Mouse (Mus musculus): ENCODE data around the gene Cycs.
"Not testable (repeated sequence)": the region's sequence is repeated elsewhere in the genome, so short reads cannot be mapped to it uniquely, and the experiment has no call there.

The Cycs gene

DNA sequence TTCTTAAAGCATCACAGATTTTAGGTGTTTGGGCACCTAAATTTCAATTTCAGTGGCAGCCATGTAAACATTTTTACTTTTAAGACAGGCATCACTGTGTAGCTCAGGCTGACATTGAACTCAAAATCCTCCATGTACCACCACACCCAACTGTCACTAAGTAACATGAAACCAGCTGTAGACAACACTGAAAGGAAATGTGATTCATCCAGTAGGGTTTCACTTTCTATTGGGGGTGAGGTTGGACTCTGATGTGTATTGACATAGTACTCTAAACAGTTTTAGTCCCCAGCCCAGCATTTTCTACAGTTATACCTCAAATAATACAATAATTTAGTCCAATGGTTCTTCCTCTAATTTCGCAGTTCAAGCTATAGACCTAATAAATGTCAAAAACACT lies 5.6 kb downstream of the Cycs start:
- Histone ChIP-seq H3K27me3 (ENCODE audit: control insufficient read depth, insufficient read depth, low read length, poor library complexity, severe bottlenecking) (no peaks in the 10 kb centered on the region), H3K36me3 (ENCODE audit: control insufficient read depth, insufficient read depth, low read length, poor library complexity, severe bottlenecking) (no peaks in the 10 kb centered on the region; the same call in 1 of the 2 replicates)
- peak; percentile 35 for DNase-seq (ENCODE audit: low read depth, low spot score)

- no peaks in the 10 kb centered on the region for H3K27me3 ChIP-seq (ENCODE audit: control insufficient read depth, insufficient read depth, low read length, poor library complexity, severe bottlenecking)
- DNase-seq (ENCODE audit: low read depth, low spot score) = no peak
- no peaks in the 10 kb centered on the region; the same call in 1 of the 2 replicates for H3K36me3 ChIP-seq (ENCODE audit: control insufficient read depth, insufficient read depth, low read length, poor library complexity, severe bottlenecking)
Observed at GRCm38 (mm10) chr6:50558877-50559276, 7.5 kb downstream of the Cycs start.

GRCm38 (mm10) chr6:50557566-50557965 lies 8.8 kb downstream of the Cycs start:
- H3K36me3 ChIP-seq (ENCODE audit: control insufficient read depth, insufficient read depth, low read length, poor library complexity, severe bottlenecking) = no peaks in the 10 kb centered on the region
- no peak for DNase-seq (ENCODE audit: low read depth, low spot score)

DNA sequence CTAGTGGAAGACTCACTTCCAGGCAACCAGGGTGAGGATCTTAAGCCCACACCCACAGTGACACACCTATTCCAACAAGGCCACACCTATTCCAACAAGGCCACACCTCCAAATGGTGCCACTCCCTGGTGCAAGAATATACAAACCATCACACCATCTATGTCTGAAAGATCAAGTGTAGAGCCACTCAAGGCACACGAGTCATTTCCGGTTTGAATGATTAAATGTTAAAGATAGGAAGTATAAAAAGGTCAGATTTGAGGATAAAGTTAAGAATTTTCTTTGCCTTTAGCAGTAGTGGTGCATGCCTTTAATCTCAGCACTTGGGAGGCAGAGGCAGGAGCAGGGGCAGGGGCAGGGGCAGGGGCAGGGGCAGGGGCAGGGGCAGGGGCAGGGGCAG lies 12.1 kb downstream of the Cycs start:
- DNase-seq (ENCODE audit: low read depth, low spot score); H3K27me3 ChIP-seq (ENCODE audit: control insufficient read depth, insufficient read depth, low read length, poor library complexity, severe bottlenecking); H3K36me3 ChIP-seq (ENCODE audit: control insufficient read depth, insufficient read depth, low read length, poor library complexity, severe bottlenecking): not testable (repeated sequence)

More at GRCm38 (mm10) chr6:50557566-50557965, 8.8 kb downstream of the Cycs start:
- H3K27me3 ChIP-seq (ENCODE audit: control insufficient read depth, insufficient read depth, low read length, poor library complexity, severe bottlenecking) = no peaks in the 10 kb centered on the region

DNA sequence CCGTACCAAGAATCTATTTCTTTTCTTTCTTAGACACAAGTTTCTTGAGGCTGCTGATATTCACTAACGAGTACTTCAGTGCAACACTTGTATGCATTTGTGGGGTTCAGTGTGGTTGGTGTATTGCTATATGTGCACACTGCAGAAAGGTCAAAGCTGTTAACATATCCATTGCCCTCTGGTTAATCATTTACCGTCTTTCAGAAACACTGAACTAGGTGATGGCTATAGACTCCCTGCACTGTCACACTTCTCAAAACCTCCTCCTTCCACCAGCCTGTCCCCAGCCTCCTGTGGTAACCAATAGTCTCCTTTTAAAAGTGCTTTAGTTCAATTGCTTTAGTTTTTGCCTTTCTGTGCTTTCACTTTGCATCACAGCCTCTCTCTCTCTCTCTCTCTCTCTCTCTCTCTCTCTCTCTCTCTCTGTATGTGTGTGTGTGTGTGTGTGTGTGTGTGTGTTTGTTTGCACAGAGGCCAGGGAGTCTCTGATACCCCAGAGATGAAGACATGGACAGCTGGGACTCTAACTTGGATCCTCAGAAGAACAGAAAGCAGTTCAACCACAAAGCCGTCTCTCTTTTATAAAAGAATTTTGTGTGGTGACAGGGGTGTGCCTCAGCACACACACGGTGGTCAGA lies 13.3 kb downstream of the Cycs start:
- Histone ChIP-seq H3K36me3 (ENCODE audit: control insufficient read depth, insufficient read depth, low read length, poor library complexity, severe bottlenecking) (no peaks in the 10 kb centered on the region), H3K27me3 (ENCODE audit: control insufficient read depth, insufficient read depth, low read length, poor library complexity, severe bottlenecking) (no peaks in the 10 kb centered on the region)
- no peak for DNase-seq (ENCODE audit: low read depth, low spot score)

DNA sequence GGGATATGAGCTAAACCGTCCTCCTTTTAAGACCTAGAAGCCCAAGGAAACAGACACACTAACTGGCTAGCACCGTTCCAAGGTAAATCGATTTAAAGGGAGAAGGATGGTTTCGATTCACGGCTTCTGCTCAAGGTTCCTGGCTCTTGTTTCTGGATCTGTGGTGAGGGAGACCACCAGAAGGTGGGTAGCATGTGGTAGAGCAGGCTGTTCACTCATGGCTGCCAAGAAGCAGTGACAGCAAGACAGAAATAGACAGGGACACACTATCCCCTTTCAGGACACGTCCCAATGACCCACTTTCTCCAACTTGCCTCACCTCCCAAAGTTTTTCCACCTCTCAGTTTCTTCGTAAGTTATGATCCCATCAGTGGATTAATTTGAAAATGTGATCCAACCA lies 16.5 kb downstream of the Cycs start:
- H3K36me3 ChIP-seq (ENCODE audit: control insufficient read depth, insufficient read depth, low read length, poor library complexity, severe bottlenecking) = no peaks in the 10 kb centered on the region
- DNase-seq (ENCODE audit: low read depth, low spot score) = no peak
- H3K27me3 ChIP-seq (ENCODE audit: control insufficient read depth, insufficient read depth, low read length, poor library complexity, severe bottlenecking) = no peaks in the 10 kb centered on the region

- H3K27me3 ChIP-seq (ENCODE audit: control insufficient read depth, insufficient read depth, low read length, poor library complexity, severe bottlenecking) = no peaks in the 10 kb centered on the region
- DNase-seq (ENCODE audit: low read depth, low spot score) = no peak
- H3K36me3 ChIP-seq (ENCODE audit: control insufficient read depth, insufficient read depth, low read length, poor library complexity, severe bottlenecking) = no peaks in the 10 kb centered on the region
Observed at GRCm38 (mm10) chr6:50549051-50549450, 17.3 kb downstream of the Cycs start.

GRCm38 (mm10) chr6:50545412-50546043 lies 20.8 kb downstream of the Cycs start:
- Histone ChIP-seq H3K36me3 (ENCODE audit: control insufficient read depth, insufficient read depth, low read length, poor library complexity, severe bottlenecking) (no peaks in the 10 kb centered on the region), H3K27me3 (ENCODE audit: control insufficient read depth, insufficient read depth, low read length, poor library complexity, severe bottlenecking) (no peaks in the 10 kb centered on the region)
- DNase-seq (ENCODE audit: low read depth, low spot score) = peak; percentile 63

DNA sequence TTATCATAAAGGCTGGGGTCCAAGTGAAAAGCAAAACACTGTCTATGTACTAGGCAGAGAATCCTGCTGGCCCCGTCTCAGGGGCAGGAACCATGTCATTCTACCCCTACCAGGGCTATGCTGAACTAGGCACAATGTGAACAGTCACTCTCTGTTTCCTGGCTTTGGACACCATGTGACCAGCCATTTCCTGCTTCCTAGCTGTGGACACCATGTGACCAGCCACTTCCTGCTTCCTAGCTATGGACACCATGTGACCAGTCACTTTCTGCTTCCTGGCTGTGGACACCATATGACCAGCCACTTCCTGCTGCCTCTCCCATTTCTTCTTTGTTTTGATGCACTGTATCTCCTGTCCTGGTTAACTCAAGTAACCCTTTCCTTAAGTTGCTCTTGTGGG lies 23.8 kb downstream of the Cycs start:
- Histone ChIP-seq H3K36me3 (ENCODE audit: control insufficient read depth, insufficient read depth, low read length, poor library complexity, severe bottlenecking) (no peaks in the 10 kb centered on the region), H3K27me3 (ENCODE audit: control insufficient read depth, insufficient read depth, low read length, poor library complexity, severe bottlenecking) (no peaks in the 10 kb centered on the region)
- peak; percentile 7 for DNase-seq (ENCODE audit: low read depth, low spot score)

DNA sequence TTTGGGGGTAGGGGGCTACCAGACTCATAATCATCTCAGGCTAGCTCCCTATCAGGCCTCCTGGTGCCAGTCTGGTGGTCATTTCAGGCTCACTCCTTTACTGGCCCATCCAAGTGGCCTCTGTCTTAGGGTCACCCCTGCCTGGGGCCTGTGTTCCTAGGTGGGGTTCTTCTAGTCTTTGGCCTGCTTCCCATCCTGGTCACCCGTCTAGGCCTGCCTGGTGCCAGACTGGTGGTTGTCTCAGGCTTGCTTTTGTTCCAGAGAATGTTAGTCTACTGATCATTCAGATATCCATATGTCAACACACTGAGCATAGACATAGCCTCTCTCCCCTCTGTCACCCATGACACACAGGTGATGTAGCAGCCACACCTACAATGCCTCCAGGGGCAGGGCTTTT lies 26.7 kb downstream of the Cycs start:
- H3K27me3 ChIP-seq (ENCODE audit: control insufficient read depth, insufficient read depth, low read length, poor library complexity, severe bottlenecking) = no peaks in the 10 kb centered on the region
- no peak for DNase-seq (ENCODE audit: low read depth, low spot score)
- H3K36me3 ChIP-seq (ENCODE audit: control insufficient read depth, insufficient read depth, low read length, poor library complexity, severe bottlenecking) = no peaks in the 10 kb centered on the region

DNA sequence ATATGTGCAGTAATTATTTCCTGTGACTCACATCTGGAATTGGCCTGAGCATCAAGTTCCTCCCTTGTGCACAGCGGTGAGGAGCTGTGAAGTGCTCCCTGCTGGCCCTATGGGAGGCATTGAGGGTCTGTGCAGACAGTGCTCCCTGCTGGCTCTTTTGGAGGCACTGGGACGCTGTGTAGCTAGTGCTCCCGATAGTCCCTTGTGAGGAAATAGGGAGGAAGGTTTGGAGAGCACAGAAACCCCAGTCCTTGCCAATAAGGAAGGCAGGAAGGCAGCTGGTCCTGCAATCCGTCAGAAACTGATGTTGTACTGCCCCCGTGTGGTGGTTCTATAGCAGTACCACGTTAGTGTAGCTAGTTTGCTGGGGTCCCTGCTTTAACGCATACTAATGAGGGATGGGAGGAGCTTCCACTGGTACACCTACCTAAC lies 29.9 kb downstream of the Cycs start:
- no peaks in the 10 kb centered on the region for H3K27me3 ChIP-seq (ENCODE audit: control insufficient read depth, insufficient read depth, low read length, poor library complexity, severe bottlenecking)
- no peaks in the 10 kb centered on the region for H3K36me3 ChIP-seq (ENCODE audit: control insufficient read depth, insufficient read depth, low read length, poor library complexity, severe bottlenecking)
- DNase-seq (ENCODE audit: low read depth, low spot score) = peak; percentile 76

- no peak for DNase-seq (ENCODE audit: low read depth, low spot score)
Observed at GRCm38 (mm10) chr6:50535346-50535745, 31.0 kb downstream of the Cycs start.

DNA sequence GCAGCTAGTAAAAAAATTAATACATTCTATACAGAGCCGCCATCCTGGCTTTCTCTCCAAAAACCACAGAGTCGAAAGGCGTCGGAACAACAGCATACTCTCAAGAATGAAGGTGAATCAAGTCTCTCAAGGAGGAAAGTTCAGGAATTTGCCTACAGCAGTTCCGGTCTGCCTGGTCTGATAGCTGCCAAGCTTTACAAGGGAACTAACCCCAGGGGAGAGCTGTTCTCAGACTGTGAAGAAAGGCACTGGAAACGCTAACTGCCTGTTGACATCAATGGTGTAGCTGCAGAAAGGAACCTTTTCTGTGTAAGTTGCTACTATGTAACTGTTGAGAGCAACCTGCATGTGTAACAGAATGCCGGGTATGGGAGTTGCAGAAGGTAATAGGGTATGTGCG lies 34.4 kb downstream of the Cycs start:
- H3K27me3 ChIP-seq (ENCODE audit: control insufficient read depth, insufficient read depth, low read length, poor library complexity, severe bottlenecking) = no peaks in the 10 kb centered on the region
- DNase-seq (ENCODE audit: low read depth, low spot score) = no peak
- no peaks in the 10 kb centered on the region for H3K36me3 ChIP-seq (ENCODE audit: control insufficient read depth, insufficient read depth, low read length, poor library complexity, severe bottlenecking)

More at GRCm38 (mm10) chr6:50535346-50535745, 31.0 kb downstream of the Cycs start:
- H3K36me3 ChIP-seq (ENCODE audit: control insufficient read depth, insufficient read depth, low read length, poor library complexity, severe bottlenecking) = no peaks in the 10 kb centered on the region
- H3K27me3 ChIP-seq (ENCODE audit: control insufficient read depth, insufficient read depth, low read length, poor library complexity, severe bottlenecking) = no peaks in the 10 kb centered on the region

GRCm38 (mm10) chr6:50531003-50531402 lies 35.3 kb downstream of the Cycs start:
- no peak for DNase-seq (ENCODE audit: low read depth, low spot score)
- no peaks in the 10 kb centered on the region for H3K36me3 ChIP-seq (ENCODE audit: control insufficient read depth, insufficient read depth, low read length, poor library complexity, severe bottlenecking)
- no peaks in the 10 kb centered on the region for H3K27me3 ChIP-seq (ENCODE audit: control insufficient read depth, insufficient read depth, low read length, poor library complexity, severe bottlenecking)

DNA sequence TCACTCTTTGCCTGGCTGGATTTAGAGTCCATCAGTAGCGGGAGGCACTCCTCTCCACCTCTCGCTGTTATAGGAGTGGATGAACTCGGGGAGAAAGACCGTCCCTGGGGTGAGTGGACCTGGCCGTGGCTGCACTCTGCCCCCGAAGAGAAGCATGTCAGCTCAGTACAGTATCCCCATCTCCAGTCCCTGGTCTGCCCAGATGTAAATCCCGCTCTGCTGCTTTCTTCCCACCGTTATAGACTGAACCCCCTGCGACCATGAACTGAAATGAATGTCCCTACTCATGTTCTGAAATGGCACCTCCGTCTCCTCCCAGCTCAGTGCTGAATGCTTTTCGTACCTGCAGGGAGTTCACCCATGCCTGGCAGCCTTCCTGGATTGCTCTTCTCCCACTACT lies 37.1 kb downstream of the Cycs start:
- H3K27me3 ChIP-seq (ENCODE audit: control insufficient read depth, insufficient read depth, low read length, poor library complexity, severe bottlenecking) = no peaks in the 10 kb centered on the region
- no peaks in the 10 kb centered on the region for H3K36me3 ChIP-seq (ENCODE audit: control insufficient read depth, insufficient read depth, low read length, poor library complexity, severe bottlenecking)
- no peak for DNase-seq (ENCODE audit: low read depth, low spot score)

DNA sequence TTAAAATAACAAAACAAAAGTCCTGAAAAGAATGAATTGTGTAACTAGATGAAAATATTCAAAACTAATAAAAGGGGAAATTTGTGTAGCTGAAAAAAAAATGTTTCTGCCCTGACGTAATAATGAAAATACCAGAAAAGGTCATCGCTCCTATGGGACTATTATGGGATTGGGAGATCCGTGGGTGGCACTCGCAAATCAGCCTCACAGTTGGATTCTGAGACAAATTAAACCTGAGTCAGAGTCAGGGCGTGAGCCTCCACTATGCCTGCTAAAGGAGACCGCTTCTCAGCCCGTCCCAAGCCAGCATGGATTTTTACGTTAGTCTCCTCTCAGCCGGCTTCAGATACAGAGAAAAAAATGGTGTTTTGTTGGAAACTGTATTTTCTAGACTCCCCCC lies 38.9 kb downstream of the Cycs start:
- H3K36me3 ChIP-seq (ENCODE audit: control insufficient read depth, insufficient read depth, low read length, poor library complexity, severe bottlenecking) = no peaks in the 10 kb centered on the region
- H3K27me3 ChIP-seq (ENCODE audit: control insufficient read depth, insufficient read depth, low read length, poor library complexity, severe bottlenecking) = no peaks in the 10 kb centered on the region
- DNase-seq (ENCODE audit: low read depth, low spot score) = no peak

Data from splenic B cell, adult 2 months (primary cell).